Mouse (Mus musculus) thymus, postnatal 14 days (tissue): ENCODE measurements around the gene Slc25a11.
A peak's percentile ranks its signal among the peaks of the same experiment; 100 is the strongest.

Source experiments
- DNase-seq: peaks from one replicate; pipeline ENCODE4 v3.0.0; 2021

Gene Slc25a11

GRCm38 (mm10) chr11:70650322-70651175 lies 3.3 kb upstream of the Slc25a11 start:
- peak; percentile 71 for DNase-seq

- no peak for DNase-seq
Measured at GRCm38 (mm10) chr11:70649185-70649734, 2.0 kb upstream of the Slc25a11 start.

- DNase-seq, result no peak
Measured at GRCm38 (mm10) chr11:70648512-70648911, 1.2 kb upstream of the Slc25a11 start.

GRCm38 (mm10) chr11:70647716-70648420 lies 589 bp upstream of the Slc25a11 start:
- peak; percentile 74 for DNase-seq

GRCm38 (mm10) chr11:70646259-70646555 lies 1.1 kb downstream of the Slc25a11 start:
- no peak for DNase-seq

GRCm38 (mm10) chr11:70645461-70646258 lies 1.6 kb downstream of the Slc25a11 start:
- no peak for DNase-seq

- DNase-seq, result no peak
Measured at GRCm38 (mm10) chr11:70644564-70645103, 2.6 kb downstream of the Slc25a11 start.

- DNase-seq, result no peak
Measured at GRCm38 (mm10) chr11:70643051-70643450, 4.2 kb downstream of the Slc25a11 start.

GRCm38 (mm10) chr11:70641241-70641640 lies 6.0 kb downstream of the Slc25a11 start:
- no peak for DNase-seq

- no peak for DNase-seq
Measured at GRCm38 (mm10) chr11:70639976-70640375, 7.3 kb downstream of the Slc25a11 start.

- DNase-seq, result no peak
Measured at GRCm38 (mm10) chr11:70638714-70639278, 8.5 kb downstream of the Slc25a11 start, which contains the start of gene Gp1ba. Gene Gp1ba, plus strand, starts transcription at chr11:70639122.

- DNase-seq, result no peak
Measured at GRCm38 (mm10) chr11:70638293-70638692, 9.0 kb downstream of the Slc25a11 start.

GRCm38 (mm10) chr11:70637764-70638163 lies 9.5 kb downstream of the Slc25a11 start:
- DNase-seq, result no peak

GRCm38 (mm10) chr11:70635601-70636000 lies 11.7 kb downstream of the Slc25a11 start:
- DNase-seq, result no peak

GRCm38 (mm10) chr11:70630129-70630528 lies 17.1 kb downstream of the Slc25a11 start:
- no peak for DNase-seq

- DNase-seq, result peak; percentile 61
Measured at GRCm38 (mm10) chr11:70629557-70629956, 17.7 kb downstream of the Slc25a11 start.

- DNase-seq, result no peak
Measured at GRCm38 (mm10) chr11:70628431-70628830, 18.8 kb downstream of the Slc25a11 start.

GRCm38 (mm10) chr11:70626877-70627276 lies 20.4 kb downstream of the Slc25a11 start:
- DNase-seq, result no peak

GRCm38 (mm10) chr11:70625473-70625872 lies 21.8 kb downstream of the Slc25a11 start:
- peak; percentile 70 for DNase-seq

- DNase-seq, result no peak
Measured at GRCm38 (mm10) chr11:70623053-70623742, 24.1 kb downstream of the Slc25a11 start.

- no peak for DNase-seq
Measured at GRCm38 (mm10) chr11:70621972-70622814, 25.1 kb downstream of the Slc25a11 start.
